Mouse (Mus musculus): ENCODE data around the gene Il17a. TPM values are rescaled to one million over a fixed set of nuclear protein-coding genes. Genes with fewer than 3 reads are reported as not detected.

The Il17a gene
- polyA plus RNA-seq (2016; fragmentation: Nextera tagmentation; extraction: Ambion mirVana): not detected in 2 replicates

GRCm38 (mm10) chr1:20730903-20731302 is at the start of gene Il17a:
Il17a (plus strand) TSS chr1:20730905.
- no peak within 1 kb of the TSS for H3K27ac ChIP-seq
- no peak within 1 kb of the TSS for H3K9ac ChIP-seq (replicated peaks)
- ATAC-seq (ENCODE audit: insufficient number of reproducible peaks, insufficient read depth, low FRiP score, low TSS enrichment, low read depth): no peak
- H3K4me2 ChIP-seq: no peak within 1 kb of the TSS
- H3K4me1 ChIP-seq (replicated peaks): no peaks in the 10 kb centered on the region
- H3K4me3 ChIP-seq (replicated peaks): no peak within 1 kb of the TSS
- peaks cover 5% of the 10 kb centered on the region; the same call in 1 of the 2 replicates for H3K9me3 ChIP-seq
- no peaks in the 10 kb centered on the region for H3K27me3 ChIP-seq
- H3K36me3 ChIP-seq: no peaks in the 10 kb centered on the region
- WGBS: 91% methylated on average over 10 of the region's 10 CpGs

DNA sequence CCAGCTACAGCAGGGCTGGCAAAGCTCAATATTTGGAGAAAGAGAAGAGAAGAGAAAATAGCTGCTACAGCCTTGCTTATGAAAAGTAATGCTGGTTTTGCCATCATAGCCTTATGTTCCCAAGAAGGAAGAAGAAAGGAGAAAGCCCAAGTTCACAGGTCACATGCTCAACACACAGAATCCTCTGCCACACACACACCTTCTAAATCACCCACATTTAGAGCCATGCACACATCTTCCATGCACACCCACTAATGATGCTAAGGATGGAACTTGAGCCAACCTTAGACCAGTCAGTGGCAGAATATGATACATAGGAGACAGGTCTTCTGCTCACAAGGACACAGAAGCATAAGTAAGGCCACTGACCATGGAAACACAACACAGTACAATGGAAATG is 47.9 kb upstream of the Il17a start:
- Histone ChIP-seq H3K27me3 (no peaks in the 10 kb centered on the region), H3K9ac (replicated peaks) (no peak overlapping the region), H3K36me3 (no peaks in the 10 kb centered on the region), H3K4me3 (replicated peaks) (no peak overlapping the region), H3K4me1 (replicated peaks) (no peaks in the 10 kb centered on the region), H3K4me2 (no peak overlapping the region), H3K27ac (no peak overlapping the region), H3K9me3 (no peaks in the 10 kb centered on the region)
- ATAC-seq (ENCODE audit: insufficient number of reproducible peaks, insufficient read depth, low FRiP score, low TSS enrichment, low read depth): no peak

DNA sequence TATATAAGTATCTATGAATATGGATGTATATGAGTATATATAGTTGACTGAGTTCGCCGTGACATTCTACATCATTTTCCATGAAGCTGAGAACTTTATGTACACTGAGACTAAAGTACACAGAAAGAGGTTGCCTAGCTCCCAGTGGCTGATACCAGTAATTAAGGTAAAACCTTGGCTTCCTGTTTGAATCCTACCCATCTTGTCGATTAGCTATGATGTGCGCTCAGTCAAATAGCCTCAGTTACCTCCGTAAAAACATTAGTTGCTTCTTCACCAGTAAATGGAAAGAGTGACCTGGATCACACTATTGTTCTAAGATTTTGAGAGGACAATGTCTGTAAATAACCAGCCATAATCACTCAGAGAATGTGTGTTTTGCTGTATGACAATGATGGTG is 47.3 kb upstream of the Il17a start:
- no peak for ATAC-seq (ENCODE audit: insufficient number of reproducible peaks, insufficient read depth, low FRiP score, low TSS enrichment, low read depth)
- H3K4me3 ChIP-seq (replicated peaks): no peak overlapping the region
- H3K4me2 ChIP-seq: no peak overlapping the region
- no peaks in the 10 kb centered on the region for H3K36me3 ChIP-seq
- no peaks in the 10 kb centered on the region for H3K4me1 ChIP-seq (replicated peaks)
- H3K9ac ChIP-seq (replicated peaks): no peak overlapping the region
- H3K9me3 ChIP-seq: no peaks in the 10 kb centered on the region
- H3K27me3 ChIP-seq: no peaks in the 10 kb centered on the region
- WGBS: 93% methylated on average over 5 of the region's 5 CpGs
- no peak overlapping the region for H3K27ac ChIP-seq

- 88% methylated on average over 3 of the region's 3 CpGs for WGBS
- H3K4me2 ChIP-seq: no peak overlapping the region
- ATAC-seq (ENCODE audit: insufficient number of reproducible peaks, insufficient read depth, low FRiP score, low TSS enrichment, low read depth): no peak
Observed at GRCm38 (mm10) chr1:20683853-20684252, 46.9 kb upstream of the Il17a start.

GRCm38 (mm10) chr1:20684403-20684802 is 46.3 kb upstream of the Il17a start:
- Histone ChIP-seq H3K27ac (no peak overlapping the region), H3K9me3 (no peaks in the 10 kb centered on the region), H3K4me2 (no peak overlapping the region), H3K27me3 (no peaks in the 10 kb centered on the region), H3K4me3 (replicated peaks) (no peak overlapping the region), H3K9ac (replicated peaks) (no peak overlapping the region), H3K36me3 (no peaks in the 10 kb centered on the region), H3K4me1 (replicated peaks) (no peaks in the 10 kb centered on the region)
- no peak for ATAC-seq (ENCODE audit: insufficient number of reproducible peaks, insufficient read depth, low FRiP score, low TSS enrichment, low read depth)
- 90% methylated on average over 3 of the region's 3 CpGs for WGBS

More at GRCm38 (mm10) chr1:20683853-20684252, 46.9 kb upstream of the Il17a start:
- Histone ChIP-seq H3K9me3 (no peaks in the 10 kb centered on the region), H3K9ac (replicated peaks) (no peak overlapping the region), H3K4me1 (replicated peaks) (no peaks in the 10 kb centered on the region), H3K27ac (no peak overlapping the region), H3K27me3 (no peaks in the 10 kb centered on the region), H3K36me3 (no peaks in the 10 kb centered on the region), H3K4me3 (replicated peaks) (no peak overlapping the region)

DNA sequence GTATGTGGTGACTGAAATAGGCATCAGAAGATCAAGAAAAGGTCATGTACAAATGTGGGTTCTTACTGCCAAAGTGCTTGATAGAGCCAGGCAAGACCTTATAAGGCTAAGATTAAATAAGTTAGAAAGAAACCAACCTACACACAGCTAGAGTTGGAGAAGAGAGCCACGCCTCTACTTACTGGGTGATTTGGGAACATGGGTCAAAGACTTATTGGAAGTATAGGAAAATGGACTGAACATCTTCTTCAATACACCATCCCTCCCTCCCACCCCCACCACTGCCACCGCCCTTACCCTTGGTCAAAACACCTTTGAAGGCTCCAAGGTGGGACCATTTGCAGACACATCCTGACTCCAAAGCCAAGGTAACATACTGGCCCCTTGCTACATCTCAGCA is 45.3 kb upstream of the Il17a start:
- H3K4me1 ChIP-seq (replicated peaks): no peaks in the 10 kb centered on the region
- 87% methylated on average over 2 of the region's 2 CpGs for WGBS
- ATAC-seq (ENCODE audit: insufficient number of reproducible peaks, insufficient read depth, low FRiP score, low TSS enrichment, low read depth): no peak
- no peak overlapping the region for H3K9ac ChIP-seq (replicated peaks)
- no peak overlapping the region for H3K4me2 ChIP-seq
- H3K4me3 ChIP-seq (replicated peaks): no peak overlapping the region
- no peaks in the 10 kb centered on the region for H3K9me3 ChIP-seq
- H3K27ac ChIP-seq: no peak overlapping the region
- H3K27me3 ChIP-seq: no peaks in the 10 kb centered on the region
- no peaks in the 10 kb centered on the region for H3K36me3 ChIP-seq

DNA sequence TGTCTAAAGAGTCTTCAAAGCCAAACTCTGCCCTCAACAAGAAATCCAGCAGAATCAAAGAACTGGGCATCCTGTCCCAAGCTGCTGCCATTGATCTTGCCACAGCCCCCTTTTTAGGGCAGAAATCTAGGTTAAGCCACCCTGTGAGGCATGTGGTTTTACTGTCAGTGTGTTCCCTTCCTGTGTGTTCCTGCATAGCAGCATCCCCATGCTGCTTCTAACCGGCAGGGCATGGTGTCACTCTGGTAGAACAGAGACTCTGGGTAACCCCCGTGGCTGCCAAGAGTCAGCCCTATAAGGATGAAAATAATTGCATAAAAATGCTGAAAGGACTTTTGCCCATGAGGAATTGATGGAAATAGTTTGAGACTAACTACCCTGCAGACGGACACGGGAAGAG is 44.8 kb upstream of the Il17a start:
- H3K36me3 ChIP-seq: no peaks in the 10 kb centered on the region
- H3K4me2 ChIP-seq: no peak overlapping the region
- H3K27me3 ChIP-seq: no peaks in the 10 kb centered on the region
- H3K4me1 ChIP-seq (replicated peaks): no peaks in the 10 kb centered on the region
- no peak overlapping the region for H3K9ac ChIP-seq (replicated peaks)
- ATAC-seq (ENCODE audit: insufficient number of reproducible peaks, insufficient read depth, low FRiP score, low TSS enrichment, low read depth): no peak
- no peak overlapping the region for H3K4me3 ChIP-seq (replicated peaks)
- WGBS: 83% methylated on average over 4 of the region's 4 CpGs
- no peaks in the 10 kb centered on the region for H3K9me3 ChIP-seq
- no peak overlapping the region for H3K27ac ChIP-seq

DNA sequence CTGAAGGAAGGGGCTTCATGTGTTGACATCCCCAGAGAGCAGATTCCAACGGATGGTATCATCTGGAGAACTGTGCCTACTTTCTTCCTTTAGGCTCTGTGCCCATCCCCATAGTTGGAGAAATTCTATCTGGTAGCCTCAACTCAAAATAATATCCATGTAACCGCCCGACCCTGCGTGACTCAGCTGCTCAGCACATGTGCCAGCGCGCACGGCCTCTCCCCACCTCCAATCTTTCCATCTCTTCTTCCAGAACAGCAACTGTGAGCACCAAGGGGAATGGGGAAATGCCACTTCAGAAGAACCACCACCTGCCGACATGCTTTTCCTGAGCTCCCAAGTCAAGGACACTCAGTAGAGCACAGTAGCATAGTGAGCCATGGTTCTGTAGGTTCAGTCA is 39.4 kb upstream of the Il17a start:
- Histone ChIP-seq H3K27me3 (no peaks in the 10 kb centered on the region), H3K4me2 (no peak overlapping the region), H3K9ac (replicated peaks) (no peak overlapping the region), H3K4me3 (replicated peaks) (no peak overlapping the region), H3K27ac (no peak overlapping the region), H3K4me1 (replicated peaks) (no peaks in the 10 kb centered on the region), H3K9me3 (no peaks in the 10 kb centered on the region), H3K36me3 (no peaks in the 10 kb centered on the region)
- ATAC-seq (ENCODE audit: insufficient number of reproducible peaks, insufficient read depth, low FRiP score, low TSS enrichment, low read depth): no peak
- 89% methylated on average over 8 of the region's 8 CpGs for WGBS

DNA sequence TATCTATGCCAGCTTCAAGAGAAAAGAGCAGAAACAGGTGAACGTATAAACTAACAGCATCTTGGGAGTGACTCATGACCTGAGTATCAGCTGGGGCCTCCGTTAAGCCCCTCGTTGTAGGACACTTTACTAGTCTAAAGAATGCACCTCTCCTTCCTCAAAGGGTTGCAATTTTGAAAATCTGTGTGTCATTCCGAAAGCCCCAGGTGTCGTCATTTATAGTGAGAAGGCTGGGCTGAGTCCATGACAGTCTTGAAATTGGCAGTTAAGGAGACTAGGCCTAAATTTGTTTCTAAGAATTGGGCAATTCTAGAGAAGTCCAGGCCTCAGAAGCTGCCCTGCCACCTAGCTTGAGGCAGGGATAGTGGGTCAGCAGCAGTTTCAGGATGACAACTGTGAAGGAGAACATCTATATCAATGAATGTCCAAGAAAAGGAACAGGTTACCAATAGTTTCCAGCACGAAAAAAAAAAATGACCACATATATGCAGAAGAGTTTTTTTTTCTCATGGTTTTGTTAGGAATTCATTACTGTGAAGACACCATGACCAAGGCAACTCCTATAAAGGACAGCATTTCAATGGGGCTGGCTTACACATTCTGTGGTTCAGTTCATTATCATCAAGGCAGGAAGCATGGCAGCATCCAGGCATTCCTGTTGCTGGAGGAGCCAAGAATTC is 36.9 kb upstream of the Il17a start:
- Histone ChIP-seq H3K4me1 (replicated peaks) (no peaks in the 10 kb centered on the region), H3K27ac (no peak overlapping the region), H3K4me2 (no peak overlapping the region), H3K9me3 (no peaks in the 10 kb centered on the region), H3K36me3 (no peaks in the 10 kb centered on the region), H3K27me3 (no peaks in the 10 kb centered on the region), H3K4me3 (replicated peaks) (no peak overlapping the region), H3K9ac (replicated peaks) (no peak overlapping the region)
- ATAC-seq (ENCODE audit: insufficient number of reproducible peaks, insufficient read depth, low FRiP score, low TSS enrichment, low read depth): no peak
- WGBS: 84% methylated on average over 6 of the region's 6 CpGs

DNA sequence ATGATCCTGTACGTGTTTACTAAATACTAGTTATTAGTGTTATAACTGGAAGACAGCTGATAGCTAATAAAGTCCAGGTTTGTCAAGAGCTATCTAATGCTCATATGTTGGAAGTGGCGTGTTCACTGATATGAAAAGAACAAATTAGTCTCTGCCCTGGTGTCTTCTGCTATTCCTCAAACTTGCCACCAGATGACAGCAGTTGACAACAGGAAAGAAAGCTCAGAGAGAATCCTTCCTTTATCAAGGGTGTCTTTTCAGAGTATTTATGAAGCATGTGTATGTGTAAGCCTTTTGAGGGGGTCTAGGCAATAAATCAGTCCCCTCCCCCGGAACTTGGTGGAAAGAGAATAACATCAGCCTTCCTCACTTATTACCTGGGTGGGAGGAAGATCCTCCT is 30.7 kb upstream of the Il17a start:
- H3K4me2 ChIP-seq: no peak overlapping the region
- WGBS: 73% methylated on average over 3 of the region's 3 CpGs
- H3K27me3 ChIP-seq: no peaks in the 10 kb centered on the region

DNA sequence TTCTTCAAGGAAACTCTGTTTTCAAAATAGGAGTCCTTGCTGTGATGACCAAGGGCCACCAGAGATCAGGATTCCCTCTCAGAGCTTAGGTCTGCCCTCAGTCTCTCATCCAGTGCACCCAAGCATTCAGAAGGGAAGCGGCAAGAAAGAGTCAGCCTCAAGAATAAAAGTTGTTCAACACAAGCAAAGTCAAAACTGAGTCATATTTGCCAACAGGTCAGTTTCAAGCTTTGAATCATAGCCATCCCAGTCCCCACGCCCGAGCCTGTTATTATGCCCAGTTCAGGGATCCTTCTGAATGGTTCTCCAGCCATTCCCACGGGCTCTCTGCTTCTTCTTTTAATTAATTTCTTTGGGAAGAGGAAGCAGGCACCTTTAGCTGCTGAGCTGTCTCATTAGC is 5.9 kb downstream of the Il17a start:
- WGBS: 78% methylated on average over 4 of the region's 4 CpGs
- H3K9ac ChIP-seq (replicated peaks): no peak overlapping the region
- no peaks in the 10 kb centered on the region for H3K9me3 ChIP-seq
- no peak overlapping the region for H3K27ac ChIP-seq
- no peaks in the 10 kb centered on the region for H3K4me1 ChIP-seq (replicated peaks)
- H3K4me2 ChIP-seq: no peak overlapping the region
- H3K27me3 ChIP-seq: no peaks in the 10 kb centered on the region
- H3K4me3 ChIP-seq (replicated peaks): no peak overlapping the region
- H3K36me3 ChIP-seq: no peaks in the 10 kb centered on the region
- ATAC-seq (ENCODE audit: insufficient number of reproducible peaks, insufficient read depth, low FRiP score, low TSS enrichment, low read depth): no peak

More for the DNA sequence above, 30.7 kb upstream of the Il17a start:
- ATAC-seq (ENCODE audit: insufficient number of reproducible peaks, insufficient read depth, low FRiP score, low TSS enrichment, low read depth): no peak
- Histone ChIP-seq H3K36me3 (no peaks in the 10 kb centered on the region), H3K4me3 (replicated peaks) (no peak overlapping the region), H3K27ac (no peak overlapping the region), H3K9ac (replicated peaks) (no peak overlapping the region), H3K4me1 (replicated peaks) (no peaks in the 10 kb centered on the region), H3K9me3 (no peaks in the 10 kb centered on the region)

- no peak overlapping the region for H3K9ac ChIP-seq (replicated peaks)
- no peak overlapping the region for H3K4me2 ChIP-seq
- H3K27ac ChIP-seq: no peak overlapping the region
- WGBS: 88% methylated on average over 2 of the region's 2 CpGs
- no peaks in the 10 kb centered on the region for H3K36me3 ChIP-seq
- no peaks in the 10 kb centered on the region for H3K4me1 ChIP-seq (replicated peaks)
- no peak overlapping the region for H3K4me3 ChIP-seq (replicated peaks)
- ATAC-seq (ENCODE audit: insufficient number of reproducible peaks, insufficient read depth, low FRiP score, low TSS enrichment, low read depth): no peak
- H3K9me3 ChIP-seq: no peaks in the 10 kb centered on the region
- H3K27me3 ChIP-seq: no peaks in the 10 kb centered on the region
Observed at GRCm38 (mm10) chr1:20738483-20738882, 7.8 kb downstream of the Il17a start.
